Mouse (Mus musculus): ENCODE measurements at regions not wholly inside any gene's neighbourhood (a gene's known extent, or its start where the extent isn't known, plus 50 kb on each side); places are given as distances from the start of the nearest gene placed in this dataset.
"Not testable (repeated sequence)": the region's sequence is repeated elsewhere in the genome, so short reads cannot be mapped to it uniquely, and the experiment has no call there.

DNA sequence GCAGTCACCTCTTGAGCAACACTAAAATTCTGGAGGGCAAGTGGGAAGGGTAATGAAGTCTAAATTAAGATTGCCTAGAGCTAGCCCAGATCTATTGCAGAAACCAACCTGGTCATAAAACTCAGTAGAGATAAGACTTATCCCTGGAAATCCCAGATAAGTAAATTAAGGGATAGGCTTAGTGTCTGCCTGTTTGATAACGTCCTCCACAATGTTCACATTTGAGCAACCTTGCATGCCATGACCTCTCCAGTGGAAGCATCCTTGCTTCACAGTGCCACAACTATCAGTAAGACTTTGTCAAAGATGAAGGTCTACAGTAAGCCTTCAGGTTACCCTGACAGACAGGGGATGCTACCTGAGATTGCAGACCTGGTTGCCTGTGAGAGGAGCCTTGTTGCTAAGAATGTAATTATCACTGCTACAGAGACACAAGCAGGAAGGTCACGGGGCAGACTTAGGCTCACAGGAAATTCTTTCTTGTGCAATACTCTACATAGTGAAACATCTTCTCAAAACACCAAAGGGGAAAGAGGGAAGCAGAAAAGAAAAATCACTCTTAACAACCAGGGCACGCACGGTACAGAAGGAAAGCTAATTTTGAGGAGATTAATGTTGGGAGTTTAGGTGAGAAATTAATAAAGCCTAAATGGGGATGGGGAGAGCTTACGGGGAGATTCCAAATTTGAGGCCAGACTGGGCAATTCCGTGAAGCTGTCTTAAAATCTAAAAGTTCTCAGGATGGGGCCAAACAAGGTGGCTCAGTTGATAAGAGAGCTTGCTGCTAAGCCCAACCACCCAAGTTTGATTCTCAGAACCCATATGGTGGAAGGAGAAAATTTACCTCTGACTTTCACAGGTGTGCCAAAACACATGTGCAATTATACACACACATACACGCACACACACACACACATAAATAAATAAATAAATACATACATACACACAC is 56.9 kb upstream of the Prdm9 start:
- Histone ChIP-seq H3K27ac (ENCODE audit: control insufficient read depth, insufficient read depth, low read depth, low read length) (no peak overlapping the region), H3K4me1 (ENCODE audit: control insufficient read depth, insufficient read depth, low read length) (no peaks in the 10 kb centered on the region), H3K36me3 (ENCODE audit: control insufficient read depth, insufficient read depth, low read length) (no peaks in the 10 kb centered on the region), H3K4me3 (ENCODE audit: control insufficient read depth, low read depth, low read length) (no peak overlapping the region), H3K27me3 (ENCODE audit: control insufficient read depth, insufficient read depth, low read length) (no peaks in the 10 kb centered on the region)
- TF ChIP-seq POLR2A (IDR thresholded peaks at IDR 0.05; ENCODE audit: control insufficient read depth, low read depth, low read length) (no peak), CTCF (IDR thresholded peaks at IDR 0.05; ENCODE audit: control insufficient read depth, insufficient read depth, insufficient replicate concordance, low read depth, low read length) (no peak)

DNA sequence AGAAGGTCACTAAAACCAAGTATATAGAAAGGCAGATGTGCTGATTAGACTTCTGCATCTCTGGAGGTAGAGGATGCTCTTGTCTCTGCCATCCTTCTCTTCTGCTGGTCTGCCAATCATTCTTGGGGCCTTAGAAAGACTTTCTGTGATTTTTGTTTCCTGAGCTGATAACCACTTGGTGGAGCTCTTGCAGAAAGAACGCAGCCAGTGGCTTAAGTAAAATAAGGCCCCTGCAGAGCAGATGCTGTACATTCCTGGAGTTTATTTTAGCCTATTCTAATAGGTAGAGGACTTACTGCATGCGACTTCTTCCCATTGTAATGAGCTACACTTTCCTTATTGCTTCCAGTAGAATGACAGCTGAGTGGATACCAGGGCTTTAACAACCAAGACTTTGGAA is 58.8 kb upstream of the Prdm9 start:
- no peaks in the 10 kb centered on the region for H3K4me1 ChIP-seq (ENCODE audit: control insufficient read depth, insufficient read depth, low read length)
- no peaks in the 10 kb centered on the region for H3K36me3 ChIP-seq (ENCODE audit: control insufficient read depth, insufficient read depth, low read length)
- no peaks in the 10 kb centered on the region for H3K27me3 ChIP-seq (ENCODE audit: control insufficient read depth, insufficient read depth, low read length)
- H3K4me3 ChIP-seq (ENCODE audit: control insufficient read depth, low read depth, low read length) = no peak overlapping the region
- no peak overlapping the region for H3K27ac ChIP-seq (ENCODE audit: control insufficient read depth, insufficient read depth, low read depth, low read length)
- TF ChIP-seq CTCF (IDR thresholded peaks at IDR 0.05; ENCODE audit: control insufficient read depth, insufficient read depth, insufficient replicate concordance, low read depth, low read length) = no peak
- TF ChIP-seq POLR2A (IDR thresholded peaks at IDR 0.05; ENCODE audit: control insufficient read depth, low read depth, low read length) = no peak

DNA sequence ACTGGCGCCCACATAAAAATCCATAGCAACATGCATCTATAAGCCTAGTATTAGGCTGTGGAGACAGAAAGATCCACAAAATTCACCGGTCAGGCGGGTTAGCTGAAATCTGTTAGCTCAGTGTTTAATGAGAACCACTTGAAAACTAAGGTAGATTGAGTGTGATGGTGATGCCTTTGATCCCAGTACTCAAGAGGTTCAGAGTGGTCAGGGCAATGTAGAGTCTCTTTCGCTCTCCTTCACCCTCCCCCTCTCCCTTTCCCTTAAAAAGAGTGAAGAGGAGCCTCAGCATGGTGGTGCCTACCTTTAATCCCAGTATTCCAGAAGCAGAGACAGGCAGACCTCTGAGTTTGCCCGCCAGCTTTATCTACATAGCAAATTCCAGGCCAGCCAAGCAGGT is 66.6 kb upstream of the Prdm9 start:
- TF ChIP-seq POLR2A (IDR thresholded peaks at IDR 0.05; ENCODE audit: control insufficient read depth, low read depth, low read length) (no peak), CTCF (IDR thresholded peaks at IDR 0.05; ENCODE audit: control insufficient read depth, insufficient read depth, insufficient replicate concordance, low read depth, low read length) (no peak)
- Histone ChIP-seq H3K27ac (ENCODE audit: control insufficient read depth, insufficient read depth, low read depth, low read length) (no peak overlapping the region; the same call in 1 of the 2 replicates), H3K27me3 (ENCODE audit: control insufficient read depth, insufficient read depth, low read length) (no peaks in the 10 kb centered on the region), H3K36me3 (ENCODE audit: control insufficient read depth, insufficient read depth, low read length) (no peaks in the 10 kb centered on the region), H3K4me1 (ENCODE audit: control insufficient read depth, insufficient read depth, low read length) (peaks cover 6% of the 10 kb centered on the region), H3K4me3 (ENCODE audit: control insufficient read depth, low read depth, low read length) (no peak overlapping the region; the same call in 1 of the 2 replicates)

DNA sequence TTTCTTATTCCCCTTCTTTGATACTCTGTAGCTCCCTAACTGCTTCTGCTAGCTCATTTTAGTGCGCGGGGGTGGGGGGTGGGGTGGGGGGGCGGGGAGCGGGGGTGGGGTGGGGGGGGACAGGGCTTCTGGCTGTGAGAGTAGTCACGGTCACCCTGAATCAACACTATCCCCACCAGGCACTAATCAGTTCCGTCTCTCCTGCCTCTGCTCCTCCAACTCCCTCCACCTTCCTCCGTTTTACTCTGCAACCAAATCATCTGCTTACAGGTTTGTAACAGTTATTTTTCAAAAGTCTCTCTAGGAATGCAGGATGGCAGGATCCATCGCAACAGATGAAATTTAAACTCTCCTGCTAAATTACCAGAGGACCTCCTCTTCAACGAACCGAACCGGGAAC is 67.5 kb upstream of the Prdm9 start:
- Histone ChIP-seq H3K36me3 (ENCODE audit: control insufficient read depth, insufficient read depth, low read length) (no peaks in the 10 kb centered on the region), H3K27me3 (ENCODE audit: control insufficient read depth, insufficient read depth, low read length) (no peaks in the 10 kb centered on the region), H3K4me3 (ENCODE audit: control insufficient read depth, low read depth, low read length) (peak overlapping the region; percentile 29; the same call in 1 of the 2 replicates), H3K4me1 (ENCODE audit: control insufficient read depth, insufficient read depth, low read length) (peaks cover 6% of the 10 kb centered on the region), H3K27ac (ENCODE audit: control insufficient read depth, insufficient read depth, low read depth, low read length) (no peak overlapping the region)
- no peak for TF ChIP-seq CTCF (IDR thresholded peaks at IDR 0.05; ENCODE audit: control insufficient read depth, insufficient read depth, insufficient replicate concordance, low read depth, low read length)
- no peak for TF ChIP-seq POLR2A (IDR thresholded peaks at IDR 0.05; ENCODE audit: control insufficient read depth, low read depth, low read length)

DNA sequence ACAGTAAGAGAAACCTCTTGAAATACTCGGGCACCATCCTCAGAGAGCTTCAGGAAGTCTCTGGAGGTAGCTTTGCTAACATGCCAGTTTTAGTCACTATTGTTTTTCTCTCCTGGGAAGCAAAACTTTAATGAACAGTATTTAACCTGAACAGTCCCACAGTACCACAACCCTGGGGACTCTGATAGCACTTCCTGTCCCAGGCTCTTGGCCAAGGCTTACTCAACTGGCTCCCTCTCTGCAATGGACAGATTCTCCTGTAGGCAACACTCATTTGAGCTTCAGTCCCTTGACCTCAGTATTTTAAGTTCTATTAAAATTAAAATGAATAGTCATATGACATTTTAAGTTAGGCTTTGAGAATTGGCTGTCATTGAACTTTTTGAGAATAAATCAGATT is 67.9 kb upstream of the Prdm9 start:
- Histone ChIP-seq H3K36me3 (ENCODE audit: control insufficient read depth, insufficient read depth, low read length) (no peaks in the 10 kb centered on the region), H3K4me3 (ENCODE audit: control insufficient read depth, low read depth, low read length) (peak overlapping the region; percentile 29; the same call in 1 of the 2 replicates), H3K27me3 (ENCODE audit: control insufficient read depth, insufficient read depth, low read length) (no peaks in the 10 kb centered on the region), H3K27ac (ENCODE audit: control insufficient read depth, insufficient read depth, low read depth, low read length) (no peak overlapping the region), H3K4me1 (ENCODE audit: control insufficient read depth, insufficient read depth, low read length) (peaks cover 6% of the 10 kb centered on the region)
- TF ChIP-seq POLR2A (IDR thresholded peaks at IDR 0.05; ENCODE audit: control insufficient read depth, low read depth, low read length) (no peak), CTCF (IDR thresholded peaks at IDR 0.05; ENCODE audit: control insufficient read depth, insufficient read depth, insufficient replicate concordance, low read depth, low read length) (no peak)

DNA sequence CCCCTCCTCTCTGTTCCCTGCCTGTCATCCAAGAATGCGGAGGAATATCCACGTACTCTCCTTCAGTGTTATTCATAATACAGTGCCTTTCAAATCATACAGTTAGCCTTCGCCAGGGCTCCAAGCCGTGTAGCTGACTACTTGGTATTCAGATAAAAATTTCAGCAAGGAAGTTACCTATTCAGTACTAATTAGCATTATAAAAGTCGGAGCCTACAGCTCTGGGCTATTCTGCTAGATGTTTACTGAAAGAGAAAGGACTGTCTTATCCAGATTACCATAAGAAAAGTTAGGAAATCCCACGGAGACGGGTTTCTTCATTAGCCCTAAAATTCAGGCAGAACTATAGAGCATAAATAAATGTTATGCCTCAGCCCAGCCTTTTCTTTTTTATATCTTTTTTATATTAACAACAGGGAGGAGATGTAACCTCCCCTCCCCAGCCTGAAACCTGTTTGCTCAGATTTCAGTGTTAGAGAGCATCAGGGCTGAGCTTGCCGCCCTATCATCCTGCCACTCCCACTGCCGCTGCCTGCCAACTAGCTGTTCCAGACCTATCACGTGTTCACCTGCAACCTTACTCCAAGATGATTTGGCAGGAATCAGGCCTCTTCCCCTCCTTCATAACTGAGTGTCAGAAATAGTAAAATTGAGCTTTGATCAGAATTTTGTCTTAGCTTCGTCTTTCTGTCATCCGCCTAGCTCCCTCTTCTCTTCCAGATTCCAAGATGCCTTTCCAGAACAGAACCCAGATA is 65.5 kb upstream of the Chd1 start:
- not testable (repeated sequence) for H3K4me1 ChIP-seq (ENCODE audit: control insufficient read depth, insufficient read depth, low read length); H3K27ac ChIP-seq (ENCODE audit: control insufficient read depth, insufficient read depth, low read depth, low read length); H3K36me3 ChIP-seq (ENCODE audit: control insufficient read depth, insufficient read depth, low read length); H3K27me3 ChIP-seq (ENCODE audit: control insufficient read depth, insufficient read depth, low read length); H3K4me3 ChIP-seq (ENCODE audit: control insufficient read depth, low read depth, low read length)

DNA sequence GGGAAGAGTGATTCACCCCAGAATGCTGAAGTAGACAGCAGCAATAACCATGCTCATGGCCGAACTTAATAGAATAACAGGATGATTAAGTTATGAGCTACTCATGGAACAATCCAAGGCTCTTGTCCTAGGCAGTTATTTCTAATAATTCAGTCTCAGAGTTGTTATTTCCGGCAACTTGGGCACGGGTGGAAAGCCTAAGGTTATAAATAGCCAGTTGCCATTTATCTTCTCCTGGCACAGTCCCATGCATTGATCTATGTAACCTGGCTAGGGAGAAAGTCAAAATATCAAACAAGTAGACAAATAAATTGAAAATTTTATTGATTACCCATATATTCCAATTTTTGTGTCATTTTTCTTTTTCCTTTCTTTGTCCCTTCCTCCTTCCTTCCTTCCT is 64.0 kb upstream of the Chd1 start:
- Histone ChIP-seq H3K27me3 (ENCODE audit: control insufficient read depth, insufficient read depth, low read length) (no peaks in the 10 kb centered on the region), H3K27ac (ENCODE audit: control insufficient read depth, insufficient read depth, low read depth, low read length) (no peak overlapping the region), H3K4me3 (ENCODE audit: control insufficient read depth, low read depth, low read length) (no peak overlapping the region), H3K36me3 (ENCODE audit: control insufficient read depth, insufficient read depth, low read length) (no peaks in the 10 kb centered on the region), H3K4me1 (ENCODE audit: control insufficient read depth, insufficient read depth, low read length) (no peaks in the 10 kb centered on the region)
- TF ChIP-seq CTCF (IDR thresholded peaks at IDR 0.05; ENCODE audit: control insufficient read depth, insufficient read depth, insufficient replicate concordance, low read depth, low read length) (no peak), POLR2A (IDR thresholded peaks at IDR 0.05; ENCODE audit: control insufficient read depth, low read depth, low read length) (no peak)

Measured in testis, adult 2 months (tissue).